Mouse (Mus musculus) spleen, adult 12 weeks (tissue): ENCODE results near the gene Plekhm1.

Source experiments
- DNase-seq: peaks from one replicate; pipeline ENCODE4 v3.0.0; 2022; ENCODE audit warnings: low spot score

The Plekhm1 gene

DNA sequence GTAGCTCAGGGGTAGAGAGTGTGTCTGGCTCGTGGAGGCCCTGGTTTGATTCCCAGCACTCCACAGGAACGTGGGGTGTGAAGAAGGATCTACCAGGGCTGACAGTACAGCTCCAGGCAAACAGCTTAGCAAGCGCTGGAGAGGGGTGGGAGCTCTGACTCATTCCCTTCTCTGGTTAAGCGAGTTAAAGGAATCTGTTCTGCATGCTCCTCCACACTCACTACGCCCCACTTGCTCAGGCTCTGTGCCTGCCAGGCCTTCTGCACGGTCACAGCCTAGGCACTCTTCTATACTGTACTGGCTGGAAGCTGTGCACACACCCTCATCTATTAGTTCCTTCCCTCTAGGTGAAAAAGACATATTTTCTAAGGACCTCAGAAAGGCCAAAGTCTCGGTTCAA lies 18.5 kb downstream of the Plekhm1 start:
- no peak for DNase-seq

DNA sequence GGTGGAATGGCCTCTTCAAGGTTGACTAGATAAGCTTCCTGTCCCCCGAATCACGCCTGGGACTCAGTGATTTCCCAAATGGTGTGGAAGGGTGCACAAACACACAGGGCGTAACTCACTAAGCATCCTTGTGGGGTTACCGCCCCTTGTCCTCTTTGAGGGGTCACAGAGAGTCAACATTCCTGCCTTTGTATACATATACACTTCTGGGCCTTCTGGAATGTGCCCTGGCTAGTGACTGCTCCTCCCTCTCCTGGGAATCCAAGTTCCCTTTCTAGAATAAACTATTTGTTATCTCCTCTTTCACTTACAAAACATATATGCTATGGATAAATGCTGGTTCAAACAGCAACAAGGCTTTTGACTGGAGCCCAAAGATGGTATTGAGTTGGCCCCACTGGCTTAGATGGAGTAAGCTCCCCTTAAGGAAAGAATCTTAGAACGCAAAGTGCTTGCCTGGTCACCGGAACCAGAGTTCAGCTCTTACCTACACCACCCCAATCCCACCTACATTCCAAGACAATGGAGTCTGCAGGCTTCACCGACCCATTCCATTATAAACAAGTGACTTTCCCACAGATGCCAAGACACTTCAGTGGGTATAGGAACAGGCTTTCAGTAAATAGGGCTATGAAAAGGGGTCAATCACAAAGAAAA lies 24.5 kb downstream of the Plekhm1 start:
- DNase-seq: no peak

DNA sequence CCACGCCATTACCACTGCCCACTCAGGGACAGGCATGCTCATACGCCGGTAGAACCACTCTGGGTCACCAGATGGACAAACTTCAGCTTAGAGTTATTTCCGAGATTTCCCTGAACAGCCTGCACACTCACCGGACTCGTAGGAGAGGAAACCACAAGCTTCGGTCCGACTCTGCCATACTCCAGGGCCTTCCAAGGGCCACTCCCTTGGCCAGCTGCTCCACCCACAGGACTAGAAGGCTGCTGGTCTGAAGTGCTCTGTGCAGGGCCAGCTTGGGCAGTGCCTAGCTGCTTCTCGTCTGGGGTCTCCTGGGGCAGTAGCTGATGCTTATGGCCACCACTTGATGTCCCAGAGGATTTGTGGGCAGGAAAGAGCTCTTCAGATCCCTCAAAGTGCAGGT lies 25.7 kb downstream of the Plekhm1 start:
- no peak for DNase-seq

DNA sequence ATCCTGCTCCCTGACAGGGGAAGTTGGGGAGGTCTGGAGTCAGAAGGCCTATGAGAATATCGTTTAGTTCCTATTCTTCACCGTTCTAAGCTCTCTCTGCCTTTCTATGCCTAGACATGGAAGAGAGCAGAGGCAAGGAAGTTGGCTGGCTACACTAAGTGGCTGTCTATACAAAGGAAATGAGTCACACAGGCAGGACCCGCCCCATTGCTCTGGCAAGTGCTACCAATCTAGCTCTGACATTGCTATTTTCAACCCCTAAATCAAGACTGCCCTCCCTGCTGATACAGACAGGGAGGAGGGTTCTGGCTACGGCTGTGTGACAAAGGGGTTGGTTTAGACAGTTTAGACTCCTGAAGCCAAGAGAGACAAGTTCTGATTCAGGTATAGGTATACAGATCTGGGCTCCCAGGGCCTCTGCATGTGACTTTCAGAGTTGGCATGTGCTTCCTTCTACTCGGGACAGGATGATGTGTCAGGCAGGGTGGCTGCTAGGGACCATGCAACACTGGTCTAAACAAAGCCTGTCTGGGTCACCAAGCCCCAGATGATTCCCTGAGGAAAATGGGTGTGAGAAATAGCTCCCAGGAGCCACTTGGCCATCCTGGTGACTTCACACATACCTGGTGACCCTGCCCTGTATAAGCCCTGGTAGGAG lies 30.4 kb downstream of the Plekhm1 start:
- DNase-seq: no peak

DNA sequence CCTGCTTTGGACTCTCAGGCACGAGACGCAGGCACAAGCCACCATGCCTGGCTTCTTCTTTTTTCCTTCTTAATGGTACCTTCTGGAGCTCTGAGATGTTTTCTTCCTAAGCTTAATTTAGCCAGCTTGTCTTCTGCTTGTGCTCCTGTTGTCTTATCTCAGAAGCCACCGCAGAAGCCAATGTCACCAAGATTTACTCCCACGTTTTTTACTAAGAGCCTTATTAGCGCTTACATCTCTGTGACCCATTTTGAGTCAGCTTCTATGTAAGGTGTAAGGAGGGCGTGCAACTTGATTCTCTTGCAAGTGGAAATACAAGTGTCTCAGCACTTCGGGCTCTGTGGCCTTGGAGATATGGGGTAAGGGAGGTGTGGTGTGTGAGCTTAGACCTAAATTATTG lies 31.0 kb downstream of the Plekhm1 start:
- DNase-seq: no peak

DNA sequence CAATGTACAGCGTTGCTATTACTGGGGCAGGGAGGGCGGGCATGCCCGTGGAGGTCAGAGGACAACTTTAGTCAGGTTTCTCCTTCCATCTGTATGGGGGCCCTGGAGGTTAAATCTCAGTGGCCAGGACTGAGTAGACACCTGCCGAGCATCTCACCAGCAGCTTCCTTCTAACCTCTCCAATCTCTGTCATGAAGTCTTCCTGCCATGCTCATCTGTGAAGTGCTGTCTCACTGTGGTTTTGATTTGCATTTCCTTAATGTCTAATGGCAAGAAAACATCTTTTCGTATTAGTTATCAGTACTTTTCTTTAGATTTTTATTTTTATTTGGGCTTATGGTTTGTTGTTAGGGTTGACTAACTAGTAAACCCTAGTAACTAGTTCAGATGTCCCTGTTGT lies 32.0 kb downstream of the Plekhm1 start:
- DNase-seq: no peak

DNA sequence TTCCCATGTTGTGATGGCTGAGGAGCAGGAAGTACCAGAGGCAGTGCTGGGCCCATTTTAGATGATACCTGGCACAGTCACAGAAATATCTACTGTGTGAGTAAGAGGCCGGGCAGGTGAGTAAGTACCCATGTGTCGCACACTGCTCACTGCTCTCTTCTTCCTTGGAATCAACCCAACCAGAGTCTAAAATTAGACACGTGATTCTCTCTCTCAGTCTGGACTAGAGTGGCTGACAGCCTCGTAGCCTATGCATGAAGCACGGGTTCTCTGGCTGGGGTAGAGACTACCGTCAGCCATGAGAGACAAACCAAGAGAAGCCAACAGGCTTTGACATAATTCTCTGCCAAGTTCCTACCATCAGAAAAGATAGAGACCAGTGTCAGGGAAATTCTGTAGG lies 34.1 kb downstream of the Plekhm1 start:
- DNase-seq: no peak

DNA sequence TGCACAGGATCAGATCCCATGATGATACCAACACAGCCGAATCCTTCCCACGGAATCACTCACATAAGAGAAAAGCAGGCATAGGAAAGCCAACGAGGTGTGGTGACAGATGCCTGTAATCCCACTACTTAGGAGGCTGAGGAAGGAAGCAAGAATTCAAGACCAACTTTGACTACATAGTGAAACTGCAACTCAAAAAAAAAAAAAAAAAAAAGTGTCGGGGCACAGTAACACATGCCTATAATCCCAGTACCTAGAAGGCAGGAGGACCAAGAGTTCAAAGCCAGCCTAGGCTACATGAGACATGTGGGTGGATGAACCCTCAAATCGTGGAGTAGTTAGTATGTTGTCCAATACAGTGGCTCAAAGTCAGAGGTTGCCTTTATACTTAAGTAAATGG lies 36.7 kb downstream of the Plekhm1 start:
- DNase-seq: no peak

DNA sequence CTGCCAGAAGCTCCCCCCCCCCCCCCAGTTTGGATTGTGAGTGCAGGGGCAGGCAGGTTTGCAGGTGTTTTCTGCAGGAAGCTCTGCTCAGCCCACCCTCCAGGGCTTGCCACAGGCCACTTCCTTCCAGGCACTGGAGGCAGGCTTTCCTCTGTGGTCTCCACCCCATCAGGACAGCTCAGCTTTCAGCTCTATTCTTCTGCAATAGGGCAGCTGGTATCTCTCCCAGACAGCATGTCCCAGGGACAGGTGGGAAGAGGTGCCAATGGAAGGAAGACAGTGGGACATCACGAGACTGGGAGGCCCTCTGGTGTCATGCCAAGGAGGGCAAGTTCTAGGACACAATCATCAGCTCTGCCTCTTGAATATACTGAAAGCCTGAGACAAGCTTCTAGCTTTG lies 37.2 kb downstream of the Plekhm1 start:
- no peak for DNase-seq

DNA sequence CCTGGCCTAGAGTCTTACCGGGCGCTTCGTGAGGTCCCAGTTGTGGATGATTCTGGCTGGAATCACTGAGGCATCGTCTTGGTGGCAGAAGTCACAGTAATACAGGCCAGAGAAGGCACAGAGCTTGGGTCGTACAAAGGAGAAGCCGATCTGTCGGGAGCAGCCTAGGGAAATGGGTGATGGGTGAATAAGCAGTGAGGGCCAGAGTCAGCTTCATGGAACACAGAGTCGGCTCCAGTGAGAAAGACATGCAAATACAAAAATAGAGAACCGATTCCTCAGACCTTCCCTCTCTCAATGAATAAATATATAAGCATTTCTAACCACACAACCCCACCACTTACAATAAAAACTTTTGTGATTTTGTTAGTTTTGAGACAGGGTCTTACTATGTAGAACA lies 38.6 kb downstream of the Plekhm1 start:
- DNase-seq: no peak

DNA sequence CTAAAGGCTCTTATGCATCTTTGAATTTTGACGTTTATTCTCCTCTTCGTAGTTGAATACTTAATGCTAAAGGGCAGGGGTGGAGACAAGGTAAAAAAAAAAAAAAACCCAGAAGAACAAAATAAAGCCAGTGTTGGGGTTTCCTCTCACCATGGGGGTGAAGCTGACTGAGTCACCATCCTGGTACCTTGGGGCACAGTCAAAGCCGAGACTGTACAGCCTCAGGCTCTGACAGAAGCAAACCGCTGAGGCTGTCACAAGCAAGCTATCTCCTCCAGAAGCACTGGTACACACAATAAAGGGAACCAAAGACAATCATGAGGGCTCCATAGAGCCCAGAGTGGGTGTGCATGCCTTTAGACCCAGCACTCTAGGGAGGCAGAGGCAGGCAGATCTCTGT lies 39.9 kb downstream of the Plekhm1 start:
- DNase-seq: no peak

DNA sequence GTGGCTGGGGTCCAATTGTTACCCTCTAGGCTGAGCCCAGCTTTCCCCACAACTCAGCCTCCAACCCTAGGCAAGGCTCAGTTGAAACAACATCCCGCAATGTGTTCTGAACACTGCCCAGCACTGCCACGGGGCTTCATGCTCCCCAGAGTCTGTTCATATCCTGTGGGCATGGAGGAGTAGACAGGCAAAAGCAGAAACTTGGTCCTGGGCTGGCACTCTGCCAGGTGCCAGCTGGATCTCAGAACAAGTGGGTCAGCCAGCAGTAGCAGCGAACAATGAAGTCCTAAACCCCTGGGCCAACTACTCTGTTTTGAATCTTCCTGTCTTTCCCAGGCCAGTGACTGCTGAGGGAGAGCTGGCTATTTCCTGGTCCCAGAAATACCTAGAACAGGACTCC lies 40.4 kb downstream of the Plekhm1 start:
- DNase-seq: no peak

DNA sequence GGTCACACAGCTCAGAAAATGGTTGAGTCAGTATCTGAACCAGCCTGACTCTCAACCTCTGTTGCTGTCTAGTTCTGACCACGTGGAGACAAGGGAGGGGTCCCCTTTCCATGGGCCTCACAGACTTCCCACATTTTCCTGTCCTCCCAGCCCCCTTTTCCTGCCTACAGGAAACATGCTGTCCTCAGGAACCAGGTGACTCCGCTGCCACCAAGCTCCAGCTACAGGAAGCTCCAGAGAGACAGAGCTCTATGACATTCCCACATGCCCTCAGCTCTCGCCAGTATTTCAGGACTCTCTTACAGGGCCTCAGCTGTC lies 41.3 kb downstream of the Plekhm1 start:
- no peak for DNase-seq

DNA sequence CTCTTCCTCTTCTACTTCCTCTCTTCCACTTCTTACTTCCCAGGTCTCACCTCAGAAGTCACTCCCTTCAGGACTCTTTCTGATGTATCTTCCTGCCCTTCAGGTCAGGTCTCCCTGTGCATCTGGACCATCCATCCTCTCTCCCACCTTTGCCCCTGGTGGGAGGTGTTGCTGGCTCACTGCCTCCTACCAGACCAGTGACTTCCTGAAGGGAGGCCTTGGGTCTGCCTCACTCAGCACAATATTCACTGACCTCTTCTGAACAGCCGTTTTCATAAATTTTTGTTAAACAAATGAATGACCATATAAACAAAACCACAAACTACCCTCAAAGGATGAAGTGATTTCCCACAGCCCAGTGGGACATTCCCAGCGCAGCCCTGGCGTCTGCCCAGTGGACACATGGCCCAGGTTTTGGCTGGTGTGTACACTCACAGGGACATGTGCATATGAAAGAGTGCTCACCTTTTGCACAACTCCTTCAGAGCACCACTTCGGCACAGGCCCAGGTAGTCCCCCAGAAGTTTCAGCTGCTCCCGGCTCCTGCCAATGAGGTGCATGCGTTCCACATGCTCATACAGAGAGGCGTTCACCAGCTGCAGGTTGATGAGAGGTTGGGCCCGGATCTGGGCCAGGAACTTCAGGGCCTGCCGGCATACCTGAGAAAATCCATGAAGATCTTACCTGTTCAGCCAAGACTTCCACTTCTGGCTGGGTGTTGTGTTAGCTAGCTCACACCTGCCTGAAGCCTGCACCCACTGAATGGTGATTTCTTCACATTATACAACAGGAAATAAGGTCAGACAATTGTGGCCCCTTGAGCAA lies 41.9 kb downstream of the Plekhm1 start:
- DNase-seq: no peak

DNA sequence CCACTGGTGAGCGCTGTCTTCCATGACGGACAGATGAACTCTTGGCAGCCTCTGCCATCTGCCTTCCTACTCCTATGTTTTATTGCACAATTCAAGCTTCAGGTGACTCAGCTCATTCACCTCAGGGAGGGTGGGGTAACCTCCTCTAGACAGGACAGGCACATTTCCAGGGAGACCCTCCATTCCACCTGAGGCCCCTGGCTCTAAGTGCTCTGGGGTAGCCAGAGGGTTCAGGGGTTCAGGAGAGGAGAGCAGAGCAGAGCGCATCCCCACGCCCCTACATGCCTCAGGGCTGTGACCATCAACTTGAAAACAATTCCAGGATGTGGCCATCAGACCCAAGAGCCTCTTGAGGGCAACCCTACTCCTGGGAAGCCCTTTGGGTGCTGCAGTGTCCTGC lies 47.0 kb downstream of the Plekhm1 start:
- DNase-seq: no peak

DNA sequence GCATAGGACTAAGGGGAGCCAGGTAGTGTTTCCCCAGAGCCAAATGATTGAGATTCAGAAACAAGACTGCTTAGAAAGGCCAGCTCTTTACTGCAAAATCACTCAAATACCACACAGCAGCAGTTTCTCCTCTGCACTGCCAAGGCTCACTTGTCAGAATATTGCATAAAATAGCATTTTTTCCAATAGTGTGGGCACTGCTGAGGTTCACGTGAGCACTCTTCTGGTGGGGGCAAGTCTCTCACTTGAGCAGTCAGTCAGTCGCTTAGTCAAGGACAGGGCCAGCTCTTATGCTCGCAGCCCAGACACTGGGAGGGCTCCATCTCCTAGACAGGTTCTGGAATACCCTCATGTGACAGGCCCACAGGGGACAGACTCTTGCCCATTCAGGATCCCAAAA lies 47.5 kb downstream of the Plekhm1 start:
- no peak for DNase-seq

DNA sequence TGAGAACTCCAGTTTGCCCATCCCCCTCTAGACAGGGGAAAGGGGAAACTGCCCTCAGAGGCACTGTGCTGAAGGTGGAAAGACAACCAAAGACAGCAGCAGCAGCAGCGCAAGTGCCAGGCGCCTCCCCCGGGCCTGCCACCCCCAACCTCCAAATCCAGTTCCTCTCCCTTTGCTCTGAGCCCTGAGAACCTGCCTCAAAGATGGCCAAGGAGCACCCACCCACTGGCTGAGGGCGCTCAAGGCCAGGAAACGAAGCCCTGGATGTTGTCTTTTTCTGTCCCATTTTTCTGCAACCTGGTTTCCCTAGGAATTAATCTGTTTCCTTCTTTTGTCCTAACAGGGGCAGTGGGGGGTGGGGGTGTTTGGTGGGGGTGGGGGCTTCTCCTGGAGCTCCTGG lies 48.2 kb downstream of the Plekhm1 start:
- DNase-seq: no peak

DNA sequence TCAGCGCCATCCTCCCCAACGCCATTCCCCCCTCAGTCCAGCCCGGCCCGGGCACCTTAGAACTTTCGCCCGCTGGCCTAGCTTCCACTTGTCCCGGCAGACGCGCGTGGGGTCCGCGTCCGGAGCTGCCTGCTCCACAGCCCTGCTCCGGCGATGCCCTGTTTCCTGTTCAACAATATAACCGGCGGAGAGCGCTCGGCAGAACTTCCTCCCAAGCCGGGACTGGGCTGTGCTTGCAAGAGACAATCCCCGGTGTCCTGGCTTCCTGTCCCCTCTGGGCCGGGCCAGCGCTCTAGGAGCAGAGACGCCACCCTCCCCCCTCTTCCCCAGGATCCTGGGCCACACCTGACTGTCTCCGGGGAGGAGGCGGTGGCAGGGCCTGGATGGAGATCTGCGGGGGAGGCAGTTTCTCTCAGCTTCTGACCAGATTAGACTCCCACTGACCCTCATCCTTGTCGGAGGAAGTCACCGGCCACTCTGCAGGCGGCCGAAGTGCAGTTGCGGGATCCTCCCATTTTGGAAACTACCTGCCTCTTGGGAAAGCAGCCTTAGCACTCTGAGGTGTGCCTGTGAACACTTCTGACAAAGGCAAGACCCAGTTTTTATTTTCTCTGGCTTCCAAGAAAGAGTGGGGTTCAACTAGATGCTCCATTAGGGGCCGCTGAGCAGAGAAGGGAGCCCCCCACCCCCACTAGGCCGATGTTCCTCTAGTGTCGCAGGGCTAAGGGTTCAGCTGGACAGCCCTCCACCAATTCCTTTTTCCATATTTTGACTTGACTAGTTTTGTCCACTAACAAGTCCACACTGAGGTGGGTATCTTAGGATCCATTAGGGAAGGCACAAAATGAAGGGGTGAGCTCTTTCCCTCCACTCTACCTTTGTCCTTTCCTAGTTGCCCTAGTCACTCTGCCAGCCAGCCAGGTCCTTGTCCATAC lies 49.0 kb downstream of the Plekhm1 start, which contains the start of gene Arhgap27:
Arhgap27 (minus strand) TSS at position 479 of the 935 bp plus-strand sequence.
- DNase-seq: no peak

DNA sequence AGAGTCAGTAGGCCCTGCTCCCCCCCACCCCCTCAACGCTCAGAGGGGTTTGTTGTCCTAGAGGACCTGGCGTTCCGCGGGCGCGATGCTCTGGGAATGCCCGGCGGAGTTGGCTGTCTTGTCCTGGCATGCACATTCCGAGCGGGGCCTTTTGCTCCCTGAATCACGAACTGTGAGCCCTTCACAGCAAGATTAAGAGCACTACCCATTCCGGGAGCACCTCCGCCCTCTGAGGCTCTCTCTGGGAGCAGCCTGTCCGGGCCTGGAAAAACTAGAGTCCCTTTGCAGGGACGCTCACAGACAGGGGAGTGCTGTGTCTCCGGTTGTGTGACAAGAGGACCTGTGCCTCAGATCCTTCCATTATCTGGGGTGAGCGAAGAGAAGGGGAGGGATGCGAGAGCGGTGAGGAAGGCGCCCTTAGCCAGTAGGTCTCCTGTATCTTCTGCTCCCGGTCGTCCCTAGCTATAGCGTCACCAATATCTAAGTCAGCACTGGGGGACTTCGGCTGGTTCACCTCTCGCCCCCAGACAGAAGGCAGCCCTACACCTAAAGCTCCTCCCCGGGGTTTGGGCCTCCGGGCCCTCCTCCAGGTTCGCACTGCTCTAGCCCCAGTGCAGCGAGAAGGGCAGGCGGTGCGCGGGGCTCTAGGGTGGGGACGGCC lies 49.8 kb downstream of the Plekhm1 start:
- DNase-seq: no peak

DNA sequence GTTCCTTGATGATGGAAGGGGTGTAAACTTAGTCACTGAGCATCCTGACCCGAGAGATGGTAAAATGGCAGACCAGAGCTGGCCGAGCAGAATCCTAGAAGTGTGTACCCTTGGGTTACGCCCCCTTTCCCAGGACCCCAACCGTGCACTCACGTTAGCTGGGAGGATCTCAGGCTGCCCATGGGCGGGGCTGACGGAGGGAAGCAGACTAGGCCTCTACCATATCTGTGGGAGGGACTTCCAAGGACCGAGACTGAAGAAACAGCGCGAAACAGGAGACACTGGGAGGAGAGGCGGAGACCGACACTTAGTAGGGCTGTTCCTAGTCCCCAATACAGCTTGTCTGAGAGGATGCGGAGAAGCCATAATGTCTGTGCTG lies 50.4 kb downstream of the Plekhm1 start:
- no peak for DNase-seq

DNA sequence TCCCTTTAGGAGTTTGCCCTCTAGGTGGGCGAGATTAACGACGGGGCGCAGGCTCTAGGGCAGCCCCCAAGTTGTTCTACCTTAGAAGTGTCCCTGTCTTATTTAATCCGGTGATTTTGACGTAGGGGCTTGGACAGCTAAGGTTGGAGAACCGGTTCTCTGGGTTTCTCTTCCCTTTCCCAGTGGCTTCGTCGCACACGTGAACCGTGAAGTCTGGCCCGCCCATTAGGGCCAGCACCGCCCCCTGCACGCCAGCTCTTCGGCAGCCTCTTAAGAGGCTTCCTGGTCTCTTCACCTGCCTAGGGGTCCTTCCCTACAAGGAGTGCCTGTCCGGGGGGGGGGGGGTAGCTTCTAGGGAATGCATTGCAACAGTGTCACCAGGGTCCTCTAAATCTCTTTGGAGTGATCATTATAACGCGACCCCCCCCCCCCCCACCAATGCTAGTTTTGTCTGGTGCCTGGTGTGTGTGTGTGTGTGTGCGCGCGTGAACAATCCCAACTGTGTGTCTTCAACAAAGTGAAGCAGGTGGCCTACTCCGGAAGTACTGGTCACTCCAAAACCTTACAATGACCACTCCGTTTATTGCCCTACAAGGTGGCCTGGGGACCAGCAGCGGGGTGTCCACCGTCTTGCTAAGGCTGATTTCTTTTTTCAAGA lies 51.0 kb downstream of the Plekhm1 start:
- DNase-seq: no peak
